Mouse (Mus musculus): Measurements from ENCODE around the gene Gatd1. TPM values are rescaled to one million over a fixed set of nuclear protein-coding genes. Genes with fewer than 3 reads are reported as not detected.
"Not testable (repeated sequence)": the region's sequence is repeated elsewhere in the genome, so short reads cannot be mapped to it uniquely, and the experiment has no call there.

Gene Gatd1
- polyA plus RNA-seq, 1 experiment from 2014 or later: 43.2 TPM

DNA sequence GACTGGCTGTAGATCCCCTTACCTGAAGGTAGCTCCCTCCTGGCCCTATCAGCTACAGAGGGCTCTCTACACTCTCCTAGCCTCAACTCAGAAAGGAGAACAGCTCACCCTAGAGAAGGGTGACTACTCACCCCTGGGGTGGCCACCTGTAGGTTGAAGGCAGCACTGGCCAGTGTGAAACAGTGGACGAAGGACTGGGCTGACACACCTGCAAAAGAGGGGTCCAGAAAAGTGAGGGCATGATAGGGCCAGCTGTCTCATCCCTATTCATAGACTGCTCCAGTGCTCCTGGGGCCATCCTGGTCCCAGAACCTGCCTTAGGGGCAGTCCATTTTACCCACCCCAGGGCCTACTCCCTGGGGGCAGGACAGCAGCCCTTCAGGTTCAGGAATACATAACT is 2.3 kb downstream of the Gatd1 start:
- DNase-seq (ENCODE audit: extremely low spot score, low spot score): no peak
- H3K27me3 ChIP-seq (ENCODE audit: poor library complexity, severe bottlenecking): no peaks in the 10 kb centered on the region
- WGBS: 91% methylated on average over 1 of the region's 1 CpGs
- H3K36me3 ChIP-seq (replicated peaks): peaks cover 40% of the 10 kb centered on the region
- H3K9me3 ChIP-seq: no peaks in the 10 kb centered on the region
- peaks cover 28% of the 10 kb centered on the region for H3K4me1 ChIP-seq
- H3K4me3 ChIP-seq: no peak overlapping the region
- no peak overlapping the region for H3K27ac ChIP-seq

DNA sequence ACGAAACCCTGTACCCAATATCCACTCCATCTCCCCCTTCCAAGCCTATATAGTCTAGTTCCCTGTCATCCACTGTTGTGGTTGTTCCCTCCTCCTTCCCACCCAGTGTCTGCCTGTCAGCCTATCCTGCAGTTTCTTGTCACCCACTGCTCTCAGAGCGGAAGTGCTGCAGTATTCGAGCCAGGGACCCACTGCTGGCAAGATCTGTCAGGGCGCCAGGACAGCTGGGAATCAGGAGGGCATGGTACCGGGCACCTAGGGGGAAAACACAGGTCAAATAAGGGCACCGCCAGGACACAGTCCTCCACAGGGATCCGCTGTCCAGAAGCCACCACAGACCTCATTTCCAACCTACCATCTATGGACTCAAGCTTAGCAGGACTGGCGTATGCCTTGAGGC is 3.3 kb downstream of the Gatd1 start:
- no peak for DNase-seq (ENCODE audit: extremely low spot score, low spot score)
- no peak overlapping the region for H3K4me3 ChIP-seq
- peaks cover 28% of the 10 kb centered on the region for H3K4me1 ChIP-seq
- H3K36me3 ChIP-seq (replicated peaks): peaks cover 44% of the 10 kb centered on the region
- no peaks in the 10 kb centered on the region for H3K27me3 ChIP-seq (ENCODE audit: poor library complexity, severe bottlenecking)
- H3K9me3 ChIP-seq: no peaks in the 10 kb centered on the region
- H3K27ac ChIP-seq: no peak overlapping the region
- WGBS: 96% methylated on average over 8 of the region's 8 CpGs

DNA sequence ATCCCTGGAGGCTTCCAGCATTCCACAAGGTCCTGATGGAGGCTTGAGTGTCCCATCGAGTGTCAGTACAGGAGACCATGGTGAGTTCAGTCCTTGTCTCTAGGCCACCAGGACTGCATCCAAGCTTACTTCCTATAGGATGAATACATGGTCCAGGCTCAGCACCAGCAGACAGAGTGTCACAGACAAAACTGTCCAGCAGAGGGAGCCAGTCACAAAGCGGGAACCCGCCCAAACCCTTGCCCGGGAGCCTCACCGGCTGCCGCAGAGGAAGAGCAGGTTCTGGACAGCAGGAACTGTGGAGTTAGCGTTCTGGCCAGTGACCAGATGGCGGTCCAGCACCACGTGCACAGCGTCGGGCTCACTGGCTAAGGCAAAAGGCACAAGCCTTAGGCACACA is 5.1 kb downstream of the Gatd1 start:
- 19% methylated on average over 11 of the region's 11 CpGs for WGBS
- H3K4me3 ChIP-seq: peak overlapping the region; percentile 19; the same call in 1 of the 2 replicates
- peaks cover 20% of the 10 kb centered on the region for H3K4me1 ChIP-seq
- H3K36me3 ChIP-seq (replicated peaks): peaks cover 48% of the 10 kb centered on the region
- no peaks in the 10 kb centered on the region for H3K27me3 ChIP-seq (ENCODE audit: poor library complexity, severe bottlenecking)
- peak overlapping the region; percentile 65 for H3K27ac ChIP-seq
- peak; percentile 87 for DNase-seq (ENCODE audit: extremely low spot score, low spot score)
- H3K9me3 ChIP-seq: no peaks in the 10 kb centered on the region

DNA sequence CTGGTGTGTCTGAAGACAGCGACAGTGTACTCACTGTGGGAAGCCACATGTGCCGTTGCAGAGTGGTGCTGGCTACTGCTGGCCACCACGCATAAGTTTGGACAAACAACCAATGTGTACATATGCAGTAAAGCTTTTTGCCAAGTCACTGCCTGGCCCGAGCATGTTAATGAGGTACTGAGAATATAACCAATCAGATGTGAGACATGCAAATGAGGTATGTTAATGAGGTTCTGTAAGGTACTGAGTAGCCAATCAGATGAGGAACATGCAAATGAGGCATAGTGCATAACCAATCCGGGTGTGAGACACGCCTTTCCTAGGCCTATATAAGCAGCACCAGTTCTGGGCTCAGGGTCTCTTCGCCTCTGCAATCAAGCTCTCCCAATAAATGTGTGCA is 6.3 kb downstream of the Gatd1 start:
- 95% methylated on average over 7 of the region's 7 CpGs for WGBS
- H3K27me3 ChIP-seq (ENCODE audit: poor library complexity, severe bottlenecking); H3K4me3 ChIP-seq; DNase-seq (ENCODE audit: extremely low spot score, low spot score); H3K9me3 ChIP-seq; H3K27ac ChIP-seq: not testable (repeated sequence)
- peaks cover 59% of the 10 kb centered on the region for H3K36me3 ChIP-seq (replicated peaks)
- H3K4me1 ChIP-seq: peaks cover 11% of the 10 kb centered on the region

DNA sequence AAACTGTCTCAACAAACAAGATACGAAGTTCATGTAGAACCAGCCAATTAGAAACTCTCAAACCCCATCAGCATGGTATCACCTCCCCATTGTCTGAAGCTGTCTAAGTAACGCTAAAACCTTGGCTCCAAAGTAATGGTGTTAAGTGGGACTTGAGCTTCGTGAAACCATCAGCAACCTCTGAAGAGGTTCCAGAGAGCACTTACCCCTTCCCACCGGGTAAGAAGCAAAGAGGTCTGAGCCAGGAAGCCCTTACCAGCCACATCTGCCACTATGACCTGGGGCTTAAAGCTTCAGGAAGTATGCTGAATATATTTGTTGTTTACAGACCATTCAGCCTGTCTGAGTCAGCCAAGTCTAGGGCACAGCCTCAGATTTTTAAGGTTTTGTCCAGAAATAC is 8.5 kb downstream of the Gatd1 start:
- no peak for DNase-seq (ENCODE audit: extremely low spot score, low spot score)
- WGBS: 84% methylated on average over 4 of the region's 4 CpGs
- peaks cover 74% of the 10 kb centered on the region for H3K36me3 ChIP-seq (replicated peaks)
- H3K27me3 ChIP-seq (ENCODE audit: poor library complexity, severe bottlenecking): no peaks in the 10 kb centered on the region
- no peaks in the 10 kb centered on the region for H3K9me3 ChIP-seq
- H3K4me1 ChIP-seq: peaks cover 7% of the 10 kb centered on the region
- H3K27ac ChIP-seq: no peak overlapping the region
- no peak overlapping the region for H3K4me3 ChIP-seq

DNA sequence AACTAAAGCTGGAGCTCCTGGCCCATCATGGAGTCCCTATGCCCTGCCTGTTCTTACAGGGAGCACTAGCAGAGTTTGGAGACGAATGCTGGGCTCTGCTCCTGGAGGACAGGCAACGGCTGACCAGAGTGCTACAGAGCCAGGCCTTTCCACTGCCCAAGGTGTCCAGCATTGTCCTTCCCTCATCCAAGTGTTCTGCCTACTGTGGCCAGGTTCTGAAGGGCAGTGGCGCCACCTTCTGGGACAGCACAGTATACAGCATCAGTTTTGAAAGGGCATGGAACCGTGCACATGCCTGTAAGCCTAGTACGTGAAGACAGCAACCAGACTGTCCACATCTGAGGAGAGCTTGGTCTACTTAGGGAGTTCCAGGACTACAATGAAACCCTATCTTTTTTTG is 10.6 kb downstream of the Gatd1 start:
- Histone ChIP-seq H3K4me3 (no peak overlapping the region), H3K9me3 (no peaks in the 10 kb centered on the region), H3K27ac (no peak overlapping the region), H3K4me1 (no peaks in the 10 kb centered on the region), H3K27me3 (ENCODE audit: poor library complexity, severe bottlenecking) (no peaks in the 10 kb centered on the region), H3K36me3 (replicated peaks) (peaks cover 74% of the 10 kb centered on the region)
- 55% methylated on average over 5 of the region's 5 CpGs for WGBS
- peak; percentile 53 for DNase-seq (ENCODE audit: extremely low spot score, low spot score)

DNA sequence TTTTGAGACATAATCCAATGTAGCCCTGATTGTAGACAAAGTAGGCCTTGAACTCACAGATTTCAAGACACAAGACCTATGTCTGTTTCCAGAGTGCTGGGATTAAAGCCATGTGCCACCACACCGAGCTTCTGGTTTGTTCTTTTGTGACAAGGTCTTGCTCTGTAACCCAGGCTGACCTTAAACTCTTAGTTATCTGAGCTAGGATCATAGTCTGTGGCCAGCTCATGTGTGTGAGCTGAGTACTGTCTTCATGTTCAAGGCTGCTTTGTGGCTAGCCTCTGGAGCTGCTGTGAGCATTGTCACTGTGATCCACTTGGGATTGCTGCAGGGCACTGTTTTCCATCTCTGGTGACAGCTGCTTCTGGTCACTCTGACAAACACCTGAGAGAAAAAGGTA is 18.6 kb downstream of the Gatd1 start:
- DNase-seq (ENCODE audit: extremely low spot score, low spot score): no peak
- no peaks in the 10 kb centered on the region for H3K9me3 ChIP-seq
- WGBS: 73% methylated on average over 1 of the region's 1 CpGs
- H3K4me1 ChIP-seq: peaks cover 18% of the 10 kb centered on the region
- H3K4me3 ChIP-seq: no peak overlapping the region
- H3K36me3 ChIP-seq (replicated peaks): peaks cover 48% of the 10 kb centered on the region
- H3K27ac ChIP-seq: no peak overlapping the region
- H3K27me3 ChIP-seq (ENCODE audit: poor library complexity, severe bottlenecking): 0 out of 2 replicates have a peak, but pooled peaks cover 6% of the 10 kb centered on the region

DNA sequence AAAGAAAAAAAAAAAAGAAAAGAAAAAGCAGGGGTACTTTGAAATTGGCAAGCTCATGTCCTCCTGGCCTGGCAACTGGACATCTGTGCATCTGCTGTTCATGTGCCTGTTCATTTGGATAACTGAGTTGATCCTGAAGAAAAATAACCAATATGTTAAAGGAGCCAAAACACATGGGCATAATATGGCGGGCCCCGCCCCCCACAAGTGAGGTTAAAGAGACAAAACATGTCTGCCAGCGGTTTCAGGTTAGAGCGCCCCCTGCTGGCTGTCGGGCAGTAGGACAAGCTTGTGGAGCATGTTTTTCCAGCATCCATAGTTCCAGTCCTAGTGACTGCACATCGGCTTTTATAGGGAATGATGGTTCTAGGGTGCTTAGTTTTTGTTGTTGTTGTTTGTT is 19.2 kb downstream of the Gatd1 start:
- Histone ChIP-seq H3K36me3 (replicated peaks) (peaks cover 42% of the 10 kb centered on the region), H3K9me3 (no peaks in the 10 kb centered on the region), H3K4me3 (no peak overlapping the region), H3K27me3 (ENCODE audit: poor library complexity, severe bottlenecking) (0 out of 2 replicates have a peak, but pooled peaks cover 10% of the 10 kb centered on the region), H3K4me1 (peaks cover 18% of the 10 kb centered on the region), H3K27ac (no peak overlapping the region)
- DNase-seq (ENCODE audit: extremely low spot score, low spot score): peak; percentile 79
- WGBS: 16% methylated on average over 6 of the region's 6 CpGs

DNA sequence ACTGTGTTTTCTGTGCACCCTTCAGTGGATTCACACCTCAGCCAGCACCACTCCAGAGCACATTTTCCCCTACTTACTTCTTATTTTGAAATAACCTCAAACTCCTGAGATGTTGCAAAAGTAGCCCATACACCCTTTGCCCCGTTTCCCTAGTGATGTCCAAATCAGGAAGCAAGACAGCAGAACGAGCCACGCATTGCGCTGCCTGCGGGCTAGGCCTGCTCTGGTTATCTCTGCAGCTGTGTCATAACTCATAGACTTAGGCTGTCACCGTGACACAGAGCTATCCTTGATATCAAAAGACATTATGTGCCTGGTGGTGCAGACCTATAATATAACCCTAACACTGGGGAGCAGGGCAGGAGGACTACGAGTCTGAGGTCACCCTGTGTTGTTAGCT is 19.8 kb downstream of the Gatd1 start:
- peaks cover 36% of the 10 kb centered on the region for H3K36me3 ChIP-seq (replicated peaks)
- H3K9me3 ChIP-seq: no peaks in the 10 kb centered on the region
- H3K27ac ChIP-seq: no peak overlapping the region
- H3K4me1 ChIP-seq: peaks cover 18% of the 10 kb centered on the region
- no peak overlapping the region for H3K4me3 ChIP-seq
- 0 out of 2 replicates have a peak, but pooled peaks cover 16% of the 10 kb centered on the region for H3K27me3 ChIP-seq (ENCODE audit: poor library complexity, severe bottlenecking)
- WGBS: 92% methylated on average over 7 of the region's 7 CpGs
- no peak for DNase-seq (ENCODE audit: extremely low spot score, low spot score)

DNA sequence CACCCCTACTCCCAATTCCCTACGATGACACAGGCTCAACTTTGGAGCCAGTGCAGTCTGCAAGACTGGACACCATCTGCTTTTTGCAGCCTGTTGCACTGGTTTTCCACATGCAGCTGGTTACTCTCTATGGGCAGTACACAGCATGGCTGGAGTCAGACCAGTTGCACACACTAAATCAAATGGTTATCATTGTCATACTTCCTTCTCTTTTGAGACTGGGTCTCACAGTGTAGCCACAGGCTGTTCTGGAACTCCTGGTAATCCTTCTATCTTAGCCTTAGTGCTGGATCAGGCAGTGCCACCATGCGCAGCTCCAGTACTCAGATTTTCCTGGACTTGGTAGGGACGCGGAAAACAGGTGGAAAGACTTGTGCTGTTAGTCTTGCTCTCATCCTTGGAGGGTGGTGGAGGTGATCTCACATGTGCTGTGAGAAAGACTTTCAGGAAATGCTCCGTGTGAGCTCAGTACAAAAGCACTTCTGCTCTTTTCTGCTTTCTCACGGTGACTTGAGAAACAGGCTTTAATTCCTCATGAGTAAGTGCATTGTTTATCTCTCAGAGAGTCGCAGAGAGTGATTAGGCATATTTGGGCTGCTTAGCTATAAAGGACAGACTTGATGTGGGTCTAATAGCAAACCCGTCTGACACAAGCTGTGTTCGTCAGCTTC is 21.2 kb downstream of the Gatd1 start:
- Histone ChIP-seq H3K4me3 (peak overlapping the region; percentile 77), H3K9me3 (no peaks in the 10 kb centered on the region), H3K27me3 (ENCODE audit: poor library complexity, severe bottlenecking) (0 out of 2 replicates have a peak, but pooled peaks cover 17% of the 10 kb centered on the region), H3K36me3 (replicated peaks) (peaks cover 22% of the 10 kb centered on the region), H3K4me1 (peaks cover 18% of the 10 kb centered on the region), H3K27ac (peak overlapping the region; percentile 89)
- WGBS: 25% methylated on average over 9 of the region's 9 CpGs
- no peak for DNase-seq (ENCODE audit: extremely low spot score, low spot score)

DNA sequence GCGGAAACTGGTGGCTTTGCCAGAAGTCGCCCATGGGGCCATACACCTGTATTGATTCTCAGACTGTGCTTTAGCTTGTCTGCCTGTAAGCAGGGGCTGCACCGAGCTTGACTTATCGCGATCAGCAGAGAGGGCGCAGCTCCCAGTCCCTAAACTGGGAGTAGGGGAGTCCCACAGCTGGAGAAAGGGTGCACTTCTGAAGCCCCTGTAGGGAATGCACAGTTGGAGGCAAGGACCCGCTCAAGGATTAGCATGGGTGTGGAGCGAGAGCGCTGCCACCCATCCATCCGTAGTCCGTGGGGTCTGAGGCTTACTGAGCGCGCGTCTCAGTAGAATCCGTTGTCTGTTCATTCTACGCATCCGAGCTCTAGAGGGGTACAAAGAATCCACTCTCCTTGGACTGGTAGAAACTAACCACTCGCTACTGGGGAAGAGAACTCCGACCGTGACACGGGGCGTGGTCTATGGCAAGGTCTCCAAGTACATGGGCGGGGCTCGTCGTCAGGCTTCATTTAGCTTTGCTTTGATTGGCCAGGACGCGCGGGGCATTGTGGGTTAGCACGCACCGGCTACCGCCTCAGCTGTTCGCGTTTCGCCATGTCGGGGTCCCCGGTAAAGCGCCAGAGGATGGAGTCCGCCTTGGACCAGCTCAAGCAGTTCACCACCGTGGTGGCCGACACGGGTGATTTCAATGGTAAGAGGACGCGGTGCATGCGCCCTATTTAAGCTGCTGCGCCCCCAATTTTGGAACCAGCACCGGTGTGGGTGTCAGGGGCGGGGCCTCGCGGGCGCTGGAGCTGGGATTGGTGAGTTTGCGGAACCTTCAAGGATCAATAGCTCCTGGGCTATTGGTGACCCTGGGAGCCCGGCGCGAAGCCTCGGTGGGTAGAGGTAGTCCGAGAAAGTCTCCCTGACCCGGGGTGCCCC is 22.0 kb downstream of the Gatd1 start, which contains the start of gene Taldo1:
Gene Taldo1 (plus strand): TSS at position 575 of the 927 bp plus-strand sequence.
- Histone ChIP-seq H3K27me3 (ENCODE audit: poor library complexity, severe bottlenecking) (0 out of 2 replicates have a peak, but pooled peaks cover 17% of the 10 kb centered on the region), H3K9me3 (no peaks in the 10 kb centered on the region), H3K4me1 (peaks cover 18% of the 10 kb centered on the region), H3K27ac (peak within 1 kb of the TSS; percentile 89), H3K36me3 (replicated peaks) (peaks cover 15% of the 10 kb centered on the region), H3K4me3 (peak within 1 kb of the TSS; percentile 77)
- WGBS: under 1% methylated on average over 57 of the region's 57 CpGs
- peak; percentile 98 for DNase-seq (ENCODE audit: extremely low spot score, low spot score)

DNA sequence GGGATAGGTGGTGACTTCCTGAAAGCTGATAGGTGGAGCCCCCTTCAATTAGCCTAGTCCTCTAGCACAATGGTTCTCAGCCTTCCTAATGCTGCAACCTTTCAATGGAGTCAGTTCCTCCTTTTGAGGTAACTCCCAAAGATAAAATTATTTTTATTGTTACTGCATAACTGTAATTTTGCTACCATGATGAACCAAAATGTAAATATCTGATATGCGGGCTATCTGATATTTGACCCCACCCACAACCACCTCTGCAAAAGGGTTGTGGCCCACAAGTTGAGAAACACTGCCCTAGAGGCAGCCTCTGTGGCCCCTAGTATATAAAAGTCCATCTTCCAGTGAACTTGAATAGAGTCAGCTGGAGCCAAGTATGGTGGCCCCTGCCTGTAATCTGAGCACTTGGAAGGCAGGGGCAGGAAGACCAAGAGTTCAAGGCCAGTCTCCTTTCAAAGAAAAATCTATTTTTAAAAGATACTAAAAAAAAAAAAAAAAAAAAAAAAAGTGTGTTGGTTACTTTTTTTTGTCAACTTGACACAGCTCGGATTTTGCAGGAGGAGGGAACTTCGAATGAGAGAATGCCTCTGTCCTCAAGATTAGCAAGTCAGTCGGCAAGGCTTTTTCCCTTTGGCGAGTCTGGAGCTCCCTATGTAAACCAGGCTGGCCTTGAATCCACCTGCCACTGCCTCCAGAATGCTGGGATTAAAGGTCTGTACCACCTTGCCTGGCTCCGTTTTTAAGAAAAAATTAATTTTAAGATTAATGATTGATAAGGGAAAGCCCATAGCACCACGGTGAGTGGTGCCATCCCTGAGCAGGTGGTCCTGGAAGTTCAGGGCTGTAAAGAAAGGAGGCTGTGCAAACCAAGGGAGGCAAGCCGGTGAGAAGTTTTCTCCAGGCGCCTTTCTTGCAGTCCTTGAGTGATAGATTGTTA is 23.3 kb downstream of the Gatd1 start:
- Histone ChIP-seq H3K4me3 (0 out of 2 replicates have a peak overlapping the region, but pooled peaks have one; percentile 10), H3K27me3 (ENCODE audit: poor library complexity, severe bottlenecking) (0 out of 2 replicates have a peak, but pooled peaks cover 17% of the 10 kb centered on the region), H3K27ac (no peak overlapping the region), H3K36me3 (replicated peaks) (peaks cover 2% of the 10 kb centered on the region), H3K4me1 (peaks cover 18% of the 10 kb centered on the region), H3K9me3 (no peaks in the 10 kb centered on the region)
- WGBS: 62% methylated on average over 9 of the region's 9 CpGs
- DNase-seq (ENCODE audit: extremely low spot score, low spot score): no peak

Data from forebrain, embryonic 10.5 days (tissue).